Mouse (Mus musculus): ENCODE data around the gene Map3k13. TPM values are rescaled to one million over a fixed set of nuclear protein-coding genes. Genes with fewer than 3 reads are reported as not detected.

Map3k13 gene
- total and polyA plus RNA-seq, 3 experiments, result 0.62 to 0.97 (median 0.96) TPM

DNA sequence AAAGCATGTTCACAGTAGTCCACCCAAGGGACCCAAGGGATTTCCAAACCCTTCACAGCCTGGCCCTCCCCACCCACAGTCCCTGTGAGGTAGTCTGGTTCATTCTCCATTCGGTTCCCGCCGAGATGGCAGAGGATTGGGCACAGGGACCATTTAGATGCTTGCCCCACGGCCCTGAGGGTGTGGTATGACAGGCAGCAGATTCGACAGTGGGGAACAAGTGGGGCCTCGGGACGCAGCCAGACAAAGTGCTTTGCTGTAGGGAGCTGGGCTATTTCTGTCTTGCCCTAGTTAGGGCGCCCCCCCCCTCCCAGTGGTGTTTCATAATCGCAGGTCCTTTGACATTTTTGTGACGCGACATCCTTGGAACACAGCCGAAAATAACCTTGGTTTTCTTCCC is 161.4 kb downstream of the Map3k13 start:
- no peaks in the 10 kb centered on the region for H3K4me1 ChIP-seq (ENCODE audit: control insufficient read depth, insufficient read depth, low read length)
- TF ChIP-seq EP300 (IDR thresholded peaks at IDR 0.05; ENCODE audit: insufficient read depth, low read depth, low read length), result peak; percentile 38; the same call in 1 of the 2 replicates
- no peak for TF ChIP-seq CTCF (IDR thresholded peaks at IDR 0.05)
- TF ChIP-seq POLR2A (IDR thresholded peaks at IDR 0.05; ENCODE audit: insufficient read depth, low read depth, low read length), result no peak
- H3K27me3 ChIP-seq (ENCODE audit: control insufficient read depth, insufficient read depth, low read length), result no peaks in the 10 kb centered on the region
- H3K4me3 ChIP-seq, result 0 out of 2 replicates have a peak overlapping the region, but pooled peaks have one; percentile 8
- 26% methylated on average over 12 of the region's 12 CpGs for WGBS
- H3K79me2 ChIP-seq (replicated peaks; ENCODE audit: control insufficient read depth, insufficient read depth, low read length), result no peaks in the 10 kb centered on the region
- peak overlapping the region; percentile 40; the same call in 1 of the 2 replicates for H3K9ac ChIP-seq (ENCODE audit: low read depth, low read length)
- H3K27ac ChIP-seq, result peak overlapping the region; percentile 40
- DNase-seq, result peak; percentile 56 to 67
- H3K36me3 ChIP-seq (ENCODE audit: control insufficient read depth, insufficient read depth, low read length), result no peaks in the 10 kb centered on the region
- intact Hi-C loops (cut with DNase I), result no loop called here

DNA sequence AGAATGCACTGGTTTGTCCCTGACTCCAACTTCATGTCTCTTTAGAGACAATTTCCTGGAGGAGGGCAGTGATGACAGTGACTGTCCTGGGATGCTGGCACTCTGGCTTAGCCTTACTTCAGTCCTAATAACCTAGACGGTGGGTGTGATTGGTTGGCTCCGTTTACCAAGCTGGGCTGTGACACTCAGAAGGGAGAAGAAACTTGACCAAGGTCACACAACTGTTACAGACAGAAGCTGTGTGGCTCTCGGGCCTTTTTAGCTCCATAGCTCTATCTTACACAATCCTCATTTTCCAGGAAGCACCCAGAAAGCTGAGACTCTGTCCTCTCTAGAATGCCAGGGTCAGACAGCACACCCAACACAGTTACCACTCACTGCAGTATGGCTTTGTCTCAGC is 171.4 kb downstream of the Map3k13 start:
- WGBS, result 60% methylated on average over 3 of the region's 3 CpGs
- H3K27me3 ChIP-seq (ENCODE audit: control insufficient read depth, insufficient read depth, low read length), result no peaks in the 10 kb centered on the region
- no peak for DNase-seq
- no peak overlapping the region for H3K27ac ChIP-seq
- no peak for TF ChIP-seq EP300 (IDR thresholded peaks at IDR 0.05; ENCODE audit: insufficient read depth, low read depth, low read length)
- no peak for TF ChIP-seq CTCF (IDR thresholded peaks at IDR 0.05)
- no peak for TF ChIP-seq POLR2A (IDR thresholded peaks at IDR 0.05; ENCODE audit: insufficient read depth, low read depth, low read length)
- H3K4me1 ChIP-seq (ENCODE audit: control insufficient read depth, insufficient read depth, low read length), result no peaks in the 10 kb centered on the region
- no peaks in the 10 kb centered on the region for H3K79me2 ChIP-seq (replicated peaks; ENCODE audit: control insufficient read depth, insufficient read depth, low read length)
- H3K4me3 ChIP-seq, result no peak overlapping the region
- no peaks in the 10 kb centered on the region for H3K36me3 ChIP-seq (ENCODE audit: control insufficient read depth, insufficient read depth, low read length)
- no peak overlapping the region for H3K9ac ChIP-seq (ENCODE audit: low read depth, low read length)
- intact Hi-C loops (cut with DNase I), result no loop called here

DNA sequence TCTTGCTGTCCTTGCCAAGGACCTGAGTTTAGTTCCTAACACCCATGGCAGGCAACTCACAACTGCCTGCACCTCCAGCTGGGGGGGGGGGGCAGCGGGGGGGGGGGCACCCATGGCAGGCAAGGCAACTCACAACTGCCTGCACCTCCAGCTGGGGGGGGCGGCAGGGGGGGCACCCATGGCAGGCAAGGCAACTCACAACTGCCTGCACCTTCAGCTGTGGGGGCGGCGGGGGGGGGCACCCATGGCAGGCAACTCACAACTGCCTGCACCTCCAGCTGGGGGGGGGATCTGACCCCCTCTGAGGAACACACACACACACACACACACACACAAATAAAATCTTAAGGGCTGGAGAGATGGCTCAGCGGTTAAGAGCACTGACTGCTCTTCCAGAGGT is 175.7 kb downstream of the Map3k13 start:
- Histone ChIP-seq H3K4me3 (no peak overlapping the region), H3K9ac (ENCODE audit: low read depth, low read length) (no peak overlapping the region), H3K27me3 (ENCODE audit: control insufficient read depth, insufficient read depth, low read length) (no peaks in the 10 kb centered on the region), H3K27ac (no peak overlapping the region), H3K4me1 (ENCODE audit: control insufficient read depth, insufficient read depth, low read length) (no peaks in the 10 kb centered on the region), H3K36me3 (ENCODE audit: control insufficient read depth, insufficient read depth, low read length) (no peaks in the 10 kb centered on the region), H3K79me2 (replicated peaks; ENCODE audit: control insufficient read depth, insufficient read depth, low read length) (no peaks in the 10 kb centered on the region)
- no peak for TF ChIP-seq EP300 (IDR thresholded peaks at IDR 0.05; ENCODE audit: insufficient read depth, low read depth, low read length)
- no peak for TF ChIP-seq POLR2A (IDR thresholded peaks at IDR 0.05; ENCODE audit: insufficient read depth, low read depth, low read length)
- no peak for TF ChIP-seq CTCF (IDR thresholded peaks at IDR 0.05)
- intact Hi-C loops (cut with DNase I), result no loop called here
- 75% methylated on average over 5 of the region's 5 CpGs for whole genome bisulfite sequencing
- no peak for DNase-seq

DNA sequence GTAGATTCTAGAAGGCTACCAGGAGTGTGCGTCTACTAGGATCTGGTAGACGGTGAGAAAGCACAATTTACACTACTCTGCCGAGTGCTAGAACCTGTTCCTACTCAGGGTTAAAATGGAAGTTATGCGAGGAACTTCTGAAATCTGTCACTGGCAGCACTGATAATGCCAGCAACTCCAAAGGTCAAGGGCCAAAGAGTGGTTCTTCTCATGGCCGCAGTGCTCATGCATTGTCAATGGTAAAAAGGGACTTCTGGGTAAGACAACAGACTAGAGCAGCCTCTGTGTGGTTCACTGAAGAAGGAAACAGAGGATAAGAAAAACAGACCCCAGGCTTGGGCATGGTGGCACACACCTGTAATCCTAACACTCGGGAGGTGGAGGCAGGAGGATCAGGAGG is 176.4 kb downstream of the Map3k13 start:
- H3K4me3 ChIP-seq, result no peak overlapping the region
- H3K79me2 ChIP-seq (replicated peaks; ENCODE audit: control insufficient read depth, insufficient read depth, low read length), result no peaks in the 10 kb centered on the region
- intact Hi-C loops (cut with DNase I), result no loop called here
- no peak for TF ChIP-seq CTCF (IDR thresholded peaks at IDR 0.05)
- TF ChIP-seq POLR2A (IDR thresholded peaks at IDR 0.05; ENCODE audit: insufficient read depth, low read depth, low read length), result no peak
- TF ChIP-seq EP300 (IDR thresholded peaks at IDR 0.05; ENCODE audit: insufficient read depth, low read depth, low read length), result no peak
- WGBS, result 80% methylated on average over 6 of the region's 6 CpGs
- no peaks in the 10 kb centered on the region for H3K36me3 ChIP-seq (ENCODE audit: control insufficient read depth, insufficient read depth, low read length)
- no peak overlapping the region for H3K27ac ChIP-seq
- H3K27me3 ChIP-seq (ENCODE audit: control insufficient read depth, insufficient read depth, low read length), result no peaks in the 10 kb centered on the region
- no peak overlapping the region for H3K9ac ChIP-seq (ENCODE audit: low read depth, low read length)
- no peak for DNase-seq
- H3K4me1 ChIP-seq (ENCODE audit: control insufficient read depth, insufficient read depth, low read length), result no peaks in the 10 kb centered on the region

DNA sequence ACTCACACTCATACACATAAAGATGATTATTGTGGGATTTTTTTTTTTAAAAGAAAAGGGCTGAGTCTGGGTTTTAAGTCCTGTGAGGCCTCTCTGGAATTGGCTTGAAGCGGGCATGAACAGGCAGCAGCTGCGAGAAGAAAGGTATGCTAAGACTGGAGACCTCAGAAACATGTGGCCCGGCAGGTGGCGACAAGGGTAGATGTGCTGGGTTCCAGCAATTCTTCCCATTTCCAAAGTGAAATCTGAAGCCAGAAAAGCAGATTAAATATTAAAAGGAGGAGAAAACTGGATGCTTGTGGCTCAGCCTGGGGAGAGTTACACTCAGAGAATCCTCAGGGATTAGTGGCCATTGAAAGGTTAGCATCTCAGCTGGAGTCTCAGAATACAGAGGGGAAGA is 177.3 kb downstream of the Map3k13 start:
- H3K27me3 ChIP-seq (ENCODE audit: control insufficient read depth, insufficient read depth, low read length), result no peaks in the 10 kb centered on the region
- no peaks in the 10 kb centered on the region for H3K79me2 ChIP-seq (replicated peaks; ENCODE audit: control insufficient read depth, insufficient read depth, low read length)
- intact Hi-C loops (cut with DNase I), result no loop called here
- H3K4me3 ChIP-seq, result no peak overlapping the region
- no peak for TF ChIP-seq EP300 (IDR thresholded peaks at IDR 0.05; ENCODE audit: insufficient read depth, low read depth, low read length)
- TF ChIP-seq CTCF (IDR thresholded peaks at IDR 0.05), result no peak
- TF ChIP-seq POLR2A (IDR thresholded peaks at IDR 0.05; ENCODE audit: insufficient read depth, low read depth, low read length), result no peak
- WGBS, result 75% methylated on average over 4 of the region's 4 CpGs
- no peaks in the 10 kb centered on the region for H3K36me3 ChIP-seq (ENCODE audit: control insufficient read depth, insufficient read depth, low read length)
- no peak for DNase-seq
- H3K9ac ChIP-seq (ENCODE audit: low read depth, low read length), result no peak overlapping the region
- no peak overlapping the region for H3K27ac ChIP-seq
- H3K4me1 ChIP-seq (ENCODE audit: control insufficient read depth, insufficient read depth, low read length), result no peaks in the 10 kb centered on the region

DNA sequence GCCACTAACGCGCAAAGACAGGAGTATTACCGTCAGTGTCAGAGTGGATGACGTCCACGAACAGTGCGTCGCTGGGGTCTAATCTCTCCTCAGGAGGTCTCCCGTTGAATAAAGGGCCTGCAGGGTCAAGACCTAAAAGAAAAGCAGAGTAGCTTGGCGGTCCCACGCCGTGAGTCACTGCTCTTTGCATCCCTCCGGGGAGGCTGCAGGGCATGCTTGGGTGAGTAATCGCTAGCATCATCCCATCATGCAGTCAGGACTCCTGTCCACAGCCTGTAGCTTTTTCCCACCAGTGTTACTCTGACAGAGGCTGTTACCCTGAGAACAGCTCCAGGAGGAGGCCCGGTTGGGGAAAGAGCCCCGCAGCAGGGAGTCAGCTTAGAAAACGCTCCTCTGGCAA is 182.1 kb downstream of the Map3k13 start:
- Histone ChIP-seq H3K27ac (no peak overlapping the region), H3K4me1 (ENCODE audit: control insufficient read depth, insufficient read depth, low read length) (no peaks in the 10 kb centered on the region), H3K27me3 (ENCODE audit: control insufficient read depth, insufficient read depth, low read length) (no peaks in the 10 kb centered on the region), H3K79me2 (replicated peaks; ENCODE audit: control insufficient read depth, insufficient read depth, low read length) (no peaks in the 10 kb centered on the region), H3K36me3 (ENCODE audit: control insufficient read depth, insufficient read depth, low read length) (no peaks in the 10 kb centered on the region), H3K4me3 (no peak overlapping the region), H3K9ac (ENCODE audit: low read depth, low read length) (no peak overlapping the region)
- TF ChIP-seq CTCF (IDR thresholded peaks at IDR 0.05), result no peak
- no peak for TF ChIP-seq EP300 (IDR thresholded peaks at IDR 0.05; ENCODE audit: insufficient read depth, low read depth, low read length)
- TF ChIP-seq POLR2A (IDR thresholded peaks at IDR 0.05; ENCODE audit: insufficient read depth, low read depth, low read length), result no peak
- intact Hi-C loops (cut with DNase I), result no loop called here
- no peak for DNase-seq
- 11% methylated on average over 16 of the region's 16 CpGs for WGBS
